Mouse (Mus musculus): ENCODE measurements at regions not wholly inside any gene's neighbourhood (a gene's known extent, or its start where the extent isn't known, plus 50 kb on each side); places are given as distances from the start of the nearest gene placed in this dataset.

DNA sequence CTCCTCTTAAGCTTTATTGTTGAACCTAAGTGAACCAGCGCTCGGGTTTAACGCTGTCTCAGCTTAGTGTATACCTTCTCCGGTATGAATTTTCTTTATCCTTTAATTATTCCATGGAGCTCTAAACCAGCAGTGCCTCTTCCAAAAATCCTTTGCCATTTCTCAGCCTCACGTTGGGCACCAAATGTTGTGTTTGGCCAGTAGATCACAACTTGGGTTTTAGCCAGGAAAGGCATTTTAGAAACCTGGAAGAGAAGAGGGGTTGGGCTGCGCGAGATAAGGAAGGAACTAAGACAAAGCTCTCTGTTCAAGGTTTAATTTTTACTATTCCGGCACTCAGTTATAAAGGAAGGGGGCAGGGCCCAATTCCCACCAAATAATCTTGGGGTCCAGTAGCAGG, 61.9 kb upstream of the Gm14444 start:
- H3K27me3 ChIP-seq (ENCODE audit: control insufficient read depth, insufficient read depth, insufficient read length), result no peaks in the 10 kb centered on the region
- H3ac ChIP-seq (ENCODE audit: control insufficient read depth, insufficient read length, low read depth), result no peak overlapping the region
- no peaks in the 10 kb centered on the region for H3K79me2 ChIP-seq (ENCODE audit: control insufficient read depth, insufficient read depth)
- TF ChIP-seq MYOD1 (IDR thresholded peaks at IDR 0.05; ENCODE audit: control insufficient read depth, insufficient read length, low read depth) (no peak), USF1 (IDR thresholded peaks at IDR 0.05; ENCODE audit: low read depth) (no peak), CEBPB (IDR thresholded peaks at IDR 0.05; ENCODE audit: low read depth) (no peak), FOSL1 (IDR thresholded peaks at IDR 0.05; ENCODE audit: insufficient read depth, low read length, poor library complexity, severe bottlenecking) (no peak), CTCF (IDR thresholded peaks at IDR 0.05; ENCODE audit: control insufficient read depth, insufficient read depth, insufficient read length) (no peak)
- no peak overlapping the region for H3K4me3 ChIP-seq (ENCODE audit: insufficient read depth, poor library complexity, severe bottlenecking)
- no peaks in the 10 kb centered on the region for H3K36me3 ChIP-seq (ENCODE audit: control insufficient read depth, insufficient read depth)
- no peaks in the 10 kb centered on the region for H3K79me3 ChIP-seq (ENCODE audit: low read depth)

Measured in C2C12 (cell line).